Mouse (Mus musculus) cortical plate, adult 2 months (tissue): Measurements from ENCODE around the gene Zkscan16. TPM values are rescaled to one million over a fixed set of nuclear protein-coding genes. Genes with fewer than 3 reads are reported as not detected.

Source experiments
- H3K27ac ChIP-seq: fragments of 200-500 bp; 2 replicates; pipeline ENCODE4 v1.5.1; 2012; ENCODE audit warnings: low read length, control low read depth, inconsistent platforms; ENCODE audit not compliant: insufficient read depth
- H3K4me1 ChIP-seq: fragments of 200-500 bp; 2 replicates; pipeline ENCODE4 v1.6.1; 2011; ENCODE audit warnings: low read length; ENCODE audit not compliant: control insufficient read depth, insufficient read depth
- H3K4me3 ChIP-seq: fragments of 200-500 bp; 2 replicates; pipeline ENCODE4 v1.5.1; 2011; ENCODE audit warnings: mild to moderate bottlenecking, low read length, control low read depth; ENCODE audit not compliant: insufficient read depth
- CTCF ChIP-seq: fragments of 200-500 bp; IDR thresholded peaks from 2 replicates; pipeline ENCODE4 v1.5.1; 2011; ENCODE audit warnings: mild to moderate bottlenecking, control low read depth, low read length; ENCODE audit not compliant: insufficient read depth; ENCODE audit errors: extremely low read depth
- POLR2A ChIP-seq: fragments of 200-500 bp; IDR thresholded peaks from 2 replicates; pipeline ENCODE4 v1.6.1; 2011; ENCODE audit warnings: mild to moderate bottlenecking, low read length, control low read depth; ENCODE audit not compliant: insufficient read depth; ENCODE audit errors: extremely low read depth
- polyA plus RNA-seq: library from polyadenylated mRNA; depleted of rRNA; stranded (reverse); fragments of >200 nt; gene quantifications from 2 replicates; pipeline ENCODE4 v1.2.3, GENCODE M21; 2012

The Zkscan16 gene
- polyA plus RNA-seq, 1 experiment, result 14.7 TPM

- TF ChIP-seq POLR2A, result no peak
- no peak for TF ChIP-seq CTCF
- no peak overlapping the region for H3K4me3 ChIP-seq
- H3K27ac ChIP-seq, result no peak overlapping the region
- H3K4me1 ChIP-seq, result no peaks in the 10 kb centered on the region
Observed at GRCm38 (mm10) chr4:58965136-58965535, 21.7 kb downstream of the Zkscan16 start.

- TF ChIP-seq CTCF, result no peak
- no peak for TF ChIP-seq POLR2A
Observed at GRCm38 (mm10) chr4:58970678-58971077, 27.2 kb downstream of the Zkscan16 start.

GRCm38 (mm10) chr4:58975711-58976110 is 32.3 kb downstream of the Zkscan16 start:
- Histone ChIP-seq H3K4me1 (no peaks in the 10 kb centered on the region), H3K4me3 (no peak overlapping the region), H3K27ac (no peak overlapping the region)
- TF ChIP-seq POLR2A (no peak), CTCF (no peak)

More at GRCm38 (mm10) chr4:58970678-58971077, 27.2 kb downstream of the Zkscan16 start:
- Histone ChIP-seq H3K4me3 (no peak overlapping the region), H3K4me1 (no peaks in the 10 kb centered on the region), H3K27ac (no peak overlapping the region)

- no peak for TF ChIP-seq CTCF
- TF ChIP-seq POLR2A, result no peak
- no peak overlapping the region for H3K27ac ChIP-seq
- H3K4me3 ChIP-seq, result no peak overlapping the region
- H3K4me1 ChIP-seq, result no peaks in the 10 kb centered on the region
Observed at GRCm38 (mm10) chr4:58981421-58981820, 38.0 kb downstream of the Zkscan16 start.

GRCm38 (mm10) chr4:58982806-58983205 is 39.4 kb downstream of the Zkscan16 start:
- Histone ChIP-seq H3K27ac (no peak overlapping the region), H3K4me3 (no peak overlapping the region), H3K4me1 (no peaks in the 10 kb centered on the region)
- TF ChIP-seq CTCF (no peak), POLR2A (no peak)

GRCm38 (mm10) chr4:58985157-58985648 is 41.8 kb downstream of the Zkscan16 start:
- peak; percentile 78 for TF ChIP-seq CTCF
- no peak for TF ChIP-seq POLR2A
- no peak overlapping the region for H3K27ac ChIP-seq
- no peak overlapping the region for H3K4me3 ChIP-seq
- H3K4me1 ChIP-seq, result no peaks in the 10 kb centered on the region

GRCm38 (mm10) chr4:58986540-58987190 is 43.2 kb downstream of the Zkscan16 start, which contains the start of gene Ptgr1:
Ptgr1 (minus strand) TSS chr4:58987119.
- H3K4me1 ChIP-seq, result no peaks in the 10 kb centered on the region
- no peak for TF ChIP-seq POLR2A
- no peak for TF ChIP-seq CTCF
- no peak within 1 kb of the TSS for H3K27ac ChIP-seq
- H3K4me3 ChIP-seq, result peak within 1 kb of the TSS; percentile 34

- no peak overlapping the region for H3K27ac ChIP-seq
- no peaks in the 10 kb centered on the region for H3K4me1 ChIP-seq
- TF ChIP-seq POLR2A (no peak), CTCF (no peak)
- H3K4me3 ChIP-seq, result no peak overlapping the region
Observed at GRCm38 (mm10) chr4:58989303-58989898, 46.0 kb downstream of the Zkscan16 start.

- no peak overlapping the region for H3K4me3 ChIP-seq
- no peak overlapping the region for H3K27ac ChIP-seq
- TF ChIP-seq POLR2A (no peak), CTCF (no peak)
- H3K4me1 ChIP-seq, result no peaks in the 10 kb centered on the region
Observed at GRCm38 (mm10) chr4:58990609-58991434, 47.4 kb downstream of the Zkscan16 start.
